Mouse (Mus musculus) liver, adult 2 months (tissue): ENCODE results near the gene Gk5.

Source experiments
- CTCF ChIP-seq: fragments of 200-500 bp; IDR thresholded peaks from 2 replicates; pipeline ENCODE4 v1.5.1; 2011; ENCODE audit warnings: low read depth, low read length, control low read depth
- POLR2A ChIP-seq: fragments of 200-500 bp; IDR thresholded peaks from 2 replicates; pipeline ENCODE4 v1.6.1; 2011; ENCODE audit warnings: low read length, control low read depth; ENCODE audit not compliant: insufficient read depth; ENCODE audit errors: extremely low read depth

GRCm38 (mm10) chr9:96085293-96085692 lies 33.9 kb upstream of the Gk5 start:
- TF ChIP-seq POLR2A = no peak
- TF ChIP-seq CTCF = no peak
